Mouse (Mus musculus): ENCODE data around the gene Arap1. TPM values are rescaled to one million over a fixed set of nuclear protein-coding genes. Genes with fewer than 3 reads are reported as not detected.

The Arap1 gene
- polyA plus RNA-seq, 1 experiment from 2014 or later: 32.6 TPM

DNA sequence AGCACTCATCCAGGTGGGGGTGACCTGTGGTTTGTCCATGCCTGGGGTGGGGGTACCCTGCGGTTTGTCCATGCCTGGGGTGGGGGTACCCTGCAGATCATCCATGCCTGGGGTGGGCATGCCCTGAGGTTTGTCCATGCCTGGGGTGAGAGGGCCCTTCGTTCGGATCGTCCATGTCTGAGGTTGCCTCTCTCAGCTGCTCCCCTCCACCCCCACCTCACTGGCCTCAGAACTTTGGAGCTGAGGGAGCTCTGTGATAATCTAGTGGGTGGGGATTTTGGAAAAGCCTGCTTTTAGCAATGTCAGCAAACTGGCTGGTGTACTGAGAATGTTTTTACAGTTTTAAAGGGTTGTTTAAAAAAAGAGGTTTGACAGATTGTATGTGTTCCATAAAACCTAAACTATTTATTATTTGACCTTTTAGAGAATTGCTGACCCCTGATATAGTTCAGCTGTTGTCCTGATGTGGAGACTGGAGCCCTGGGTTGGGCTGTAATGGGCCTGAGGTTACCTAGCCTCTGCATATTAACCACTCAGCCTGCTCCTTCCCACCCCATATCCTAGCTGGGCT lies 44.1 kb downstream of the Arap1 start:
- no peaks in the 10 kb centered on the region for H3K9me3 ChIP-seq (replicated peaks; ENCODE audit: control insufficient read depth, low read length)
- H3K4me3 ChIP-seq (ENCODE audit: low read length): no peak overlapping the region
- WGBS: 72% methylated on average over 4 of the region's 4 CpGs
- H3K4me2 ChIP-seq (ENCODE audit: low read depth, low read length): no peak overlapping the region
- no peak for ATAC-seq (replicated peaks; ENCODE audit: extremely low read depth, insufficient read depth, low FRiP score)
- H3K27me3 ChIP-seq (ENCODE audit: control insufficient read depth, insufficient read depth, low read length): no peaks in the 10 kb centered on the region
- no peak overlapping the region for H3K9ac ChIP-seq (ENCODE audit: low read length)
- peak overlapping the region; percentile 92 for H3K27ac ChIP-seq (ENCODE audit: low read length)
- peaks cover 37% of the 10 kb centered on the region for H3K4me1 ChIP-seq (ENCODE audit: control insufficient read depth, insufficient read depth, low read length)
- peaks cover 12% of the 10 kb centered on the region for H3K36me3 ChIP-seq (ENCODE audit: control insufficient read depth, insufficient read depth)

DNA sequence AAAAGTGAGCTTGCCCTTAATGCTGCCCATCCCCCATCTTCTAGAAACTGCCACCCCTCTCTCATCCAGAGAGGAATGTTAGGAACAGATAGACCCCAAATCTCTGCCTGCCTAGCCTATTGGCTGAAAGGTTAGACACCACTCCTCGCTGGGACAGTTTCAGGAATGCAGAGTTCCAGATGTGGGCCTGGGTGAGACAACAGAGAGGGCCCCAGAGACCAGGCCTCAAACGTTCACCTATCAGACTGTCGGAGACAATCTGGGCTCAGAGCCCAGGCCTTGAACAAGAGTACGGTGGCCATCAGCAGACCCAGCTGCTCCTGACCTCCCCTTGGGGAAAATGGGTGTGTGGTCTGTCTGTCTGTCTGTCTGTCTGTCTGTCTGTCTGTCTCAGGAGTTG lies 45.1 kb downstream of the Arap1 start:
- Histone ChIP-seq H3K9ac (ENCODE audit: low read length) (peak overlapping the region; percentile 10; the same call in 1 of the 2 replicates), H3K27me3 (ENCODE audit: control insufficient read depth, insufficient read depth, low read length) (no peaks in the 10 kb centered on the region), H3K27ac (ENCODE audit: low read length) (peak overlapping the region; percentile 92), H3K4me2 (ENCODE audit: low read depth, low read length) (no peak overlapping the region; the same call in 1 of the 2 replicates), H3K9me3 (replicated peaks; ENCODE audit: control insufficient read depth, low read length) (no peaks in the 10 kb centered on the region), H3K4me3 (ENCODE audit: low read length) (no peak overlapping the region), H3K36me3 (ENCODE audit: control insufficient read depth, insufficient read depth) (peaks cover 16% of the 10 kb centered on the region), H3K4me1 (ENCODE audit: control insufficient read depth, insufficient read depth, low read length) (peaks cover 37% of the 10 kb centered on the region)
- WGBS: 21% methylated on average over 4 of the region's 4 CpGs
- no peak for ATAC-seq (replicated peaks; ENCODE audit: extremely low read depth, insufficient read depth, low FRiP score)

DNA sequence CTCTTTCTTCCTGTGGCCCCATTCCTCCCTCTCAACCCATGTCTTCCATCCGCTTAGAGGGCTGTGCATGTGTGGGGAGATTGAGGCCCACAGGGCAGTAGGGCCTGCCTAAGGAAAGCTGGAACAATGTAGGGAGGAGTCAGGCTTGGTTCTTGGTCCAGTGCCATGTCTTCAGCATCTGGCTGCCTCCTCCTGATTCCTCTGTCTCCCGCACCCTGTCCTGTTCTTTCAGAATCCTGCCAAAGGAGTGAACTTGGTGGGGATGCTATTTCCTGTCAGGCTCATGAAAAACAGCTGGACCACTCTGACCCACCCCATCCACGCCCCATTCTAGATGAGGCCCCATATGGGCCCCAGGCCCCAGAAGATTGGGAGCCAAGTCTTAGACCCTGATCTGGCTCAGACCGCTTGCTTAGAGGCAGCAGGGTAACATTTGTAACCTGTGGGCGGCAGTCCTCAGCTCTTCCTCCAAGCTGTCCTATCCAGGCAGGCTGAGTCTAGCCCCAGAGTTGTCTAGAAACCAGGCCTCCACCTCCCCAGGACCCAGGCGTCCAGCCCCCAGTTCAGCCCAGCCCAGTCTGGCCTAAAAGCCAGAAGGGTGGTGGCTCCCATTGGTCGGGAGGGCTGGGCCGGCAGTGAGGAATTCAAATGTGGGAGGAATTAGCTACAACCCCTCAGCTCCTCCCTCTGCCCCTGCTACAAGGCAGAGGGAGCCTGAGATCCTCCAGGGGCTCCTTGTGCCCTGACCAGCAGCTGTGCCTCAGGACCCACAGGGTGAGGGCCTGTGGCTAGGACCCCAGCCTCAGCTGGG lies 46.0 kb downstream of the Arap1 start:
- Histone ChIP-seq H3K4me1 (ENCODE audit: control insufficient read depth, insufficient read depth, low read length) (peaks cover 37% of the 10 kb centered on the region), H3K27me3 (ENCODE audit: control insufficient read depth, insufficient read depth, low read length) (no peaks in the 10 kb centered on the region), H3K4me3 (ENCODE audit: low read length) (peak overlapping the region; percentile 38), H3K4me2 (ENCODE audit: low read depth, low read length) (peak overlapping the region; percentile 51), H3K36me3 (ENCODE audit: control insufficient read depth, insufficient read depth) (peaks cover 20% of the 10 kb centered on the region), H3K9me3 (replicated peaks; ENCODE audit: control insufficient read depth, low read length) (no peaks in the 10 kb centered on the region), H3K9ac (ENCODE audit: low read length) (peak overlapping the region; percentile 61), H3K27ac (ENCODE audit: low read length) (peak overlapping the region; percentile 92)
- peak; percentile 72 for ATAC-seq (replicated peaks; ENCODE audit: extremely low read depth, insufficient read depth, low FRiP score)
- WGBS: 52% methylated on average over 8 of the region's 8 CpGs

DNA sequence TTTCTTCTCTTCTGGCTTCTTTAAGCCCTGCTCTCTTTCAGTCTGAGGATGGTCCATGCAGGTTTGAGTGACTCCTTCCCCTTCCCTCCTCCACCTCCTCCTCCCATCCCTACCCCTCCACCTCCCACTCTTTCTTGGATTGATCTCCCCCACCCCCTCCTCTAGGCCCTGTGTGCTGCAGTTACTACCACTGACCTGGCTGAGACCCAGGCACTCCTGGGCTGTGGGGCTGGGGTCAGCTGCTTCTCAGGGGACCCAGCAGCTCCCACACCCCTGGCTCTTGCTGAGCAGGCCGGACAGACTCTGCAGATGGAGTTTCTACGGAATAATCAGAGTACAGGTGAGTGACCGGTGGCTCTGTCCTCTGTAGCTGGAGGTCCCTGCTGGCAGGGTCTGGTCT lies 46.7 kb downstream of the Arap1 start:
- ATAC-seq (replicated peaks; ENCODE audit: extremely low read depth, insufficient read depth, low FRiP score): no peak
- Histone ChIP-seq H3K9ac (ENCODE audit: low read length) (peak overlapping the region; percentile 61), H3K4me1 (ENCODE audit: control insufficient read depth, insufficient read depth, low read length) (peaks cover 37% of the 10 kb centered on the region), H3K27ac (ENCODE audit: low read length) (peak overlapping the region; percentile 92), H3K9me3 (replicated peaks; ENCODE audit: control insufficient read depth, low read length) (no peaks in the 10 kb centered on the region), H3K4me3 (ENCODE audit: low read length) (peak overlapping the region; percentile 38), H3K36me3 (ENCODE audit: control insufficient read depth, insufficient read depth) (peaks cover 20% of the 10 kb centered on the region), H3K27me3 (ENCODE audit: control insufficient read depth, insufficient read depth, low read length) (no peaks in the 10 kb centered on the region), H3K4me2 (ENCODE audit: low read depth, low read length) (peak overlapping the region; percentile 51)
- 75% methylated on average over 3 of the region's 3 CpGs for WGBS

DNA sequence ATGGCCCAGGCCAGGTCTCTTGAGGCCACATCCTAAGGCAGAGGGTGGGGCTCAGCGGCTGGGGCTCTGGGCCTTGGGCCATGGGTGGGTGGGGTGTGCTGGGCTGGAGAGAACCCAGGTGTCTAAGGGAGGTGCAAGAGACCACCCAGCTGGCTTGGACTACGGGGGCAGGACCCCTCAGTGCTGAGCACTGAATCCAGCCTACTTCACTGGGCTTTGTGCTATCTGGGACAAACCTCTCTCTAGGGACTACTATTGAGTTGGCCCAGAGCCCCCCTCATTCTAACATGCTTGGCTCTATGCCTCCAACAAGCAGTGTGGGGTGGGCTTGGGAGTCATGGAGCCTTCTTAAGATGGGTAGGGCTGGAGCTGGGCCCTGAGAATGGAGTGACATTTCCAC lies 47.6 kb downstream of the Arap1 start:
- WGBS: 74% methylated on average over 2 of the region's 2 CpGs
- Histone ChIP-seq H3K27ac (ENCODE audit: low read length) (no peak overlapping the region), H3K9ac (ENCODE audit: low read length) (no peak overlapping the region), H3K4me2 (ENCODE audit: low read depth, low read length) (peak overlapping the region; percentile 51), H3K4me3 (ENCODE audit: low read length) (peak overlapping the region; percentile 38), H3K36me3 (ENCODE audit: control insufficient read depth, insufficient read depth) (peaks cover 20% of the 10 kb centered on the region), H3K4me1 (ENCODE audit: control insufficient read depth, insufficient read depth, low read length) (peaks cover 37% of the 10 kb centered on the region), H3K27me3 (ENCODE audit: control insufficient read depth, insufficient read depth, low read length) (no peaks in the 10 kb centered on the region), H3K9me3 (replicated peaks; ENCODE audit: control insufficient read depth, low read length) (no peaks in the 10 kb centered on the region)
- ATAC-seq (replicated peaks; ENCODE audit: extremely low read depth, insufficient read depth, low FRiP score): no peak

DNA sequence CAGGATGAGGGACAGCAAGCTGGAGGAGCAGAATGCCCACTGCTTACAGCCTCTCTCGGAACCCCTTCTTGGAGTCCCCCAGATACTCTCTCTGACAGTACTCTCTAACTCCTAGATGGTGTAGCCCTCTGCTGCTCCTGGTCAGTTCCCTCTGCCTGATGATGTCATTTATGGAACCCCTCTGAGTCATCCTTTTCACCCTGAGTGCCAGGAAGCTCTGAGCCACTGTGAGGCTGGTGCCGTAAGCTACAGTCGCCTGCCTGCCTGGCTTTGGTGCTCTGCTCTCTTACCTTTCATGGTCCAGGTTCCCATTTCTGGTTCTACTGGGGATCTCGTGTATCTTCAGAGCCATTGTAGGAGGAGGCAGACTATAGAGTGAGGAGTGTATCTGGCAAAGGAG lies 49.3 kb downstream of the Arap1 start:
- peaks cover 22% of the 10 kb centered on the region for H3K4me1 ChIP-seq (ENCODE audit: control insufficient read depth, insufficient read depth, low read length)
- no peaks in the 10 kb centered on the region for H3K9me3 ChIP-seq (replicated peaks; ENCODE audit: control insufficient read depth, low read length)
- ATAC-seq (replicated peaks; ENCODE audit: extremely low read depth, insufficient read depth, low FRiP score): no peak
- H3K4me3 ChIP-seq (ENCODE audit: low read length): no peak overlapping the region
- H3K9ac ChIP-seq (ENCODE audit: low read length): no peak overlapping the region
- 80% methylated on average over 4 of the region's 4 CpGs for WGBS
- peaks cover 29% of the 10 kb centered on the region for H3K36me3 ChIP-seq (ENCODE audit: control insufficient read depth, insufficient read depth)
- H3K4me2 ChIP-seq (ENCODE audit: low read depth, low read length): no peak overlapping the region
- H3K27me3 ChIP-seq (ENCODE audit: control insufficient read depth, insufficient read depth, low read length): no peaks in the 10 kb centered on the region
- H3K27ac ChIP-seq (ENCODE audit: low read length): no peak overlapping the region

DNA sequence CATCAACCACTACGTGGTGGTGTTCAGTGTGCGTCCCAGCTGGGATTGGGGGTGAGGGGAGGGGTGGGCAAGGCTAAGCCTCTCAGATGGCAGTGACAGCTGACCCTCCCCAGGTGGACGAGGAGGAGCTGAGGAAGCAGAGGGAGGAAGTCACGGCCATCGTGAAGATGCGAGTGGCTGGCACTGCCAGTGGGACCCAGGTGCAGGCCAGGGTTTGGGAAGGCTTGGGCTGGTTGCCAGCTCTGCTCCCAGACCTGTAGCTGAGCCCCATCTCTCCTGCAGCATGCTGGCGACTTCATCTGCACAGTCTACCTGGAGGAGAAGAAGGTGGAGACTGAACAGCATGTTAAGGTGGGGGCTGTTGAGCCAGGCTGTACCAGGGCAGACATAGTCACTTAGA lies 53.6 kb downstream of the Arap1 start:
- peaks cover 26% of the 10 kb centered on the region for H3K4me1 ChIP-seq (ENCODE audit: control insufficient read depth, insufficient read depth, low read length)
- H3K27ac ChIP-seq (ENCODE audit: low read length): no peak overlapping the region
- H3K9ac ChIP-seq (ENCODE audit: low read length): no peak overlapping the region
- 86% methylated on average over 7 of the region's 7 CpGs for WGBS
- H3K36me3 ChIP-seq (ENCODE audit: control insufficient read depth, insufficient read depth): peaks cover 36% of the 10 kb centered on the region
- ATAC-seq (replicated peaks; ENCODE audit: extremely low read depth, insufficient read depth, low FRiP score): no peak
- no peak overlapping the region for H3K4me2 ChIP-seq (ENCODE audit: low read depth, low read length)
- H3K27me3 ChIP-seq (ENCODE audit: control insufficient read depth, insufficient read depth, low read length): no peaks in the 10 kb centered on the region
- H3K4me3 ChIP-seq (ENCODE audit: low read length): no peak overlapping the region
- H3K9me3 ChIP-seq (replicated peaks; ENCODE audit: control insufficient read depth, low read length): no peaks in the 10 kb centered on the region

DNA sequence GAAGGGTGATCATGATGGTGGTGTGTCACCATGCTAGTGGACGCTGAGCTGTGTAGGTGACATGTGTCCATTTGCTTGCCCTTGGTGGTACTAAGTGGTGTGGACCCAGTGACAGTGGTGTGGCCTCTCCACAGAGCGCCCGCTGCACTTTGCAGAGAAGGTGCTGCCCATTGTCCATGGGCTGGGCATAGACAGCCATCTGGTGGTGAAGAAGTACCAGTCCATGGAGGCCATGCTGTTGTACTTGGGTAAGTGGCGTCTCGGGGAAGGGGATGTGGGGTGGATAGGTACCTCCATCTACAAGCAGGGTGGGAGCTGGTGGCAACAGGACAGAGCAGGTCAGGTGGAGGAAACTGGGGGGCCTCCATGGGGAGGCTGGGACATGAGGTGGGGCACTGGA lies 56.0 kb downstream of the Arap1 start:
- Histone ChIP-seq H3K9me3 (replicated peaks; ENCODE audit: control insufficient read depth, low read length) (no peaks in the 10 kb centered on the region), H3K4me1 (ENCODE audit: control insufficient read depth, insufficient read depth, low read length) (peaks cover 27% of the 10 kb centered on the region), H3K36me3 (ENCODE audit: control insufficient read depth, insufficient read depth) (peaks cover 28% of the 10 kb centered on the region), H3K27ac (ENCODE audit: low read length) (no peak overlapping the region), H3K4me3 (ENCODE audit: low read length) (no peak overlapping the region), H3K27me3 (ENCODE audit: control insufficient read depth, insufficient read depth, low read length) (no peaks in the 10 kb centered on the region), H3K4me2 (ENCODE audit: low read depth, low read length) (no peak overlapping the region), H3K9ac (ENCODE audit: low read length) (no peak overlapping the region)
- ATAC-seq (replicated peaks; ENCODE audit: extremely low read depth, insufficient read depth, low FRiP score): no peak
- 93% methylated on average over 5 of the region's 5 CpGs for WGBS

DNA sequence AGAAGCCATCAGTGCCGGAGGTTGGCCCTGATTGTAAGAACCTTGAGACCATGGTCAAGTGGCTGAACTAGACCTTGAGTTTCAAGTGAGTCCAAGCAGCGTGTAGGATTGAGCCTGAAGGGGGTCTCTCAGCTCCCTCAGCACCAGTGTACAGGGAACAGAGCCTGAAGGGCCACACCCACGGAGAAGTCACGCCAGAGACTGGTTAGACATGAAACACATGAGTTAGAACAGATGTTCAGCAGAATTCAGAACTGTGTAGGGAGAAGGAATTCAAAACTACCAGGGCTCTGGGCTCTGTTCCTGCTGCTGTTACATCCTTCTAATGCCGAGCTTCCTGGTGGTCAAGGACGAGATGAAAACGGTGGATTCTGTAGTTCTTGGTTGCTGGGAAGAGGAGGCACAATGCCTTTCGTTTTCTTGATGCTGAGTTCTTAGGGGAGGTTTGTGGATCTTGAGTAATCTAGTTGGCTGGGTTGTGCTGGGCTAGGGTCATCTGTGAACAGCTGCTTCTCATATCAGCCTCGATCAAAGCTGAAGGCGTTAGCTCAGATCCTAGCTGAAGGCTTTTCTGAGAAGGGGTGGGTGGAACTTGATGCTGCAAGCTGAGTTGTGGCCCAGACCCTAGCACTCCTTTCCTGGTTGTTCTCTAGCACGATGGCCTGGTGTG lies 62.5 kb downstream of the Arap1 start, which contains the start of gene Gm45837:
TSS of gene Gm45837 (plus strand) at position 620 of the 670 bp plus-strand sequence.
- WGBS: 75% methylated on average over 11 of the region's 11 CpGs
- Histone ChIP-seq H3K4me3 (ENCODE audit: low read length) (no peak within 1 kb of the TSS), H3K4me2 (ENCODE audit: low read depth, low read length) (no peak within 1 kb of the TSS), H3K9ac (ENCODE audit: low read length) (no peak within 1 kb of the TSS), H3K4me1 (ENCODE audit: control insufficient read depth, insufficient read depth, low read length) (peaks cover 22% of the 10 kb centered on the region), H3K9me3 (replicated peaks; ENCODE audit: control insufficient read depth, low read length) (no peaks in the 10 kb centered on the region), H3K36me3 (ENCODE audit: control insufficient read depth, insufficient read depth) (peaks cover 27% of the 10 kb centered on the region), H3K27ac (ENCODE audit: low read length) (no peak within 1 kb of the TSS), H3K27me3 (ENCODE audit: control insufficient read depth, insufficient read depth, low read length) (no peaks in the 10 kb centered on the region)
- ATAC-seq (replicated peaks; ENCODE audit: extremely low read depth, insufficient read depth, low FRiP score): no peak
